Mouse (Mus musculus): ENCODE measurements around the gene Atxn7l3.

Gene Atxn7l3

DNA sequence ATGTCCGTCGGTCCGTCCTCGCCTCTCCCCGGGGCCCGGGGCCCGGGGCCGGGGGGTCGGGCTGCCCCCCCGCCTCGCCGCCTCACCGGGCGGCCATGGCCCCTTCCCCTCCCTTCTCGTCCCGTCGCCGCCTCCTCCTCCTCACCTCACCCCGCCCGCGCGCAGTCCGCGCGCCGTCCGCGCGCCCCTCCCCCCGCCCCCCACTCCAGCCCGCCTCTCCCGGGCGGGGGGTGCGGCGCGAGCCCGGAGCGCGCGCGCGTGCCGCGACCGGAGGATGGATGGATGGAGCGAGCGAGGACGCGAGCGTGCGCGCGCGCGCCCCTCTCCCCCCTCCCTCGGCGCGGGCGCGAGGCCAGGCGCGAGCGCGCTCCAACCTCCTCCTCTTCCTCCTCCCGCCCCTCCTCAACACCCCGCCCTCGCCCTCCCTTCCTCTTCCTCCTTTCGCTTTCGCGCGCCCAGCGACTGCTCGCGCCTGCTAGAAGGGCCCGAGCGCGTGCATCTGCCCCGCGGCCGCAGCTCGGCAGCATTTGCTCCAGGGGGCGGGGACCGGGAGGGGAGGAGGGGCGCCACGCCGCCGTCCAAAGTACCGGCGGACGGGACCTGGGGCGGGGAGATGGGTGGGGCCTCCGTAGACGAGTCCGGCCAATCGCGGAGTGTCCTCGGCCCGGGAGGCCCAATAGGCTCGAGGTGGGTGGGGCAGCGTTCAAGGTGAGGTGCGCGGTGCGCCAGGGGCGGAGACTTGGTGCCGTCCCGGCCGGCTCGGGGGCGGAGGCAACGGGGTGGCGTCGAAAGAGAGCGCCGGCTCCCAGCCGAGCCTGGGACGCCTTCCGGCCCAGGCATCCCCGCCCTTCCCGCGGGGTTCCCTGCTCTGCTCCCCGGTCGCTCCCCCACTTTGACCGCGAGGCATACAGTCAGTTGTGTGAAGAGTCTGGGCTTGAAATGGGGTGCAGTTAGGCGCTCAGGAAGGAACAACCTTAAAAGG is at the start of gene Atxn7l3:
Gene Atxn7l3 (minus strand): TSS at position 141 of the 982 bp plus-strand sequence.
- DNase-seq (ENCODE audit: extremely low read depth, insufficient read length, low spot score): peak; percentile 99

GRCm38 (mm10) chr11:102344458-102344857 is 48.0 kb upstream of the Atxn7l3 start:
- no peak for DNase-seq (ENCODE audit: extremely low read depth, insufficient read length, low spot score)

DNA sequence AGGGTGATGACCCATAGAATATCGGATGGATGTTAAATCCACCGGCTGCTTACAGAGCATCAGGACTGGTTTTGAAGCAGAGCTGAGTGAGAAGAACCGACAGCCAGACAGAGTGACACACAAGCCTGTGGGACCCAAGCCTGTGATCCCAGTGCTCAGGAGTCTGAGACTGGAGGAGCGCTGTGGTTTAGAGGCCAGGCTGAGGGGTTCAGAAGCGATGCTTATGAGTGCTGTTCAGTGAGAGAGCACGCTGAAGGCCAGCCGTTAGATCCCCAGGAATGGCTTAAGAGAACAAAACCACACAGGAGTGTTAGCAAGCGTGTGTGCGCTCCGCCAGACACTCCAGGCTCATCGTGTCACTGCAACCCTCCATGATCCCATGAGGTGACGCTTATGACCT is 46.3 kb upstream of the Atxn7l3 start:
- DNase-seq (ENCODE audit: extremely low read depth, insufficient read length, low spot score): no peak

GRCm38 (mm10) chr11:102341101-102341500 is 44.7 kb upstream of the Atxn7l3 start:
- no peak for DNase-seq (ENCODE audit: extremely low read depth, insufficient read length, low spot score)

DNA sequence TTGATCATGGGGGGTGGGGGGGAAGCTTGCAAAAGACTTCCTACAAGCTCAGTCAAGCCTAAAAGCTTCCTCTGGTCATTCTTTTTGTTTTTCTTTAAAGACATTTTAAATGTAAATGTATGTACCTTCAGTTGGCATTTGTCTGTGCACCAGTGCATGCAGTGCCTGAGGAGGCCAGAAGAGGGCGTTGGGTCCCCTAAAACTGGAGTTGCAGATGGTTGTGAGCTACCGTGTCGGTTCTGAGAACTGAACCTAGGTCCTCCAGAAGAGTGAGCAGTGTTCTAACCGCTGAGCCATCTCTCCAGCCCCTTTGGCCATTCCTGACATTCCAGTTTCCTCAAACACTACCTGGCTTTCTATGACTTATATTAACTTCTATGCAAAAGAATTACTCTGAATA is 43.2 kb upstream of the Atxn7l3 start:
- DNase-seq (ENCODE audit: extremely low read depth, insufficient read length, low spot score): no peak

DNA sequence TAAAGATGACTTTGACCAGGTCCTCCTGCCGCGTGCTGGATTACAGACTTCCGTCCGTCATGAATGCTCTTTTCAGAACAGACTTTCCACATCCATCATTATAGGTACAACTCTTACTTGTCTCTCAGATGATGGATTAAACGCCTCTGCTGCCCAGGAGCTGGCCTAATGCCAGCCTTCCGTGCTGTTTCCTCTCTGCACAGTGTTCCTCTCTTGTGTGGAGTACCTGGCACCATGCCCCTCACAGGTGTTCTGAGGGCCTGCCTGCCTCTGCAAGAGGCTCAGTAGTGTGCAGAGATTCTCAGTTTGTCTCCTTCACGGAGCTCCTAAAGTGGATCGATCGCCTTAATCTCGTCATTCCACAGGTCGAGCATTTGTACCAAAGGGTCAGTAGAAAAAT is 42.8 kb upstream of the Atxn7l3 start:
- DNase-seq (ENCODE audit: extremely low read depth, insufficient read length, low spot score): no peak

GRCm38 (mm10) chr11:102338561-102338960 is 42.1 kb upstream of the Atxn7l3 start:
- peak; percentile 87 for DNase-seq (ENCODE audit: extremely low read depth, insufficient read length, low spot score)

- DNase-seq (ENCODE audit: extremely low read depth, insufficient read length, low spot score): no peak
Measured at GRCm38 (mm10) chr11:102337921-102338320, 41.5 kb upstream of the Atxn7l3 start.

DNA sequence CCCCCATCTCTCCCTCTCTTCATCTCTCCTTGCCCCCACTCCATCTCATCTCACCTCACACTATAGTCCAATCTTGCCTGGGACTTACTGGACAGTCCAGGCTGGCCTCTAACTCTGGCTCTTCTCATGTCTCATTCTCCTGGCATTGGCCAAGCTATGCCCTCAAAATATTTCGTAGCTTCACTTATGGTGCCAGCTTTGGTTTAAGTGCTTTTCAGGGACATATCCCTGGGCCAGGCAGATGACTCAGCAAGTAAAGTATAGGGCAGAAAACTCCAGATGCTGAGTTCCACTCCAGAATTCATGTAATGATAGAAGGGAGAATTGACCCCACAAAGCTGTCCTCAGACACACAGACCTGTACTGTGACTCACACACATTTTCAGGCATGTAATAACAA is 39.8 kb upstream of the Atxn7l3 start:
- peak; percentile 61 for DNase-seq (ENCODE audit: extremely low read depth, insufficient read length, low spot score)

- DNase-seq (ENCODE audit: extremely low read depth, insufficient read length, low spot score): no peak
Measured at GRCm38 (mm10) chr11:102334973-102335700, 38.7 kb upstream of the Atxn7l3 start.

GRCm38 (mm10) chr11:102334010-102334409 is 37.6 kb upstream of the Atxn7l3 start:
- DNase-seq (ENCODE audit: extremely low read depth, insufficient read length, low spot score): no peak

DNA sequence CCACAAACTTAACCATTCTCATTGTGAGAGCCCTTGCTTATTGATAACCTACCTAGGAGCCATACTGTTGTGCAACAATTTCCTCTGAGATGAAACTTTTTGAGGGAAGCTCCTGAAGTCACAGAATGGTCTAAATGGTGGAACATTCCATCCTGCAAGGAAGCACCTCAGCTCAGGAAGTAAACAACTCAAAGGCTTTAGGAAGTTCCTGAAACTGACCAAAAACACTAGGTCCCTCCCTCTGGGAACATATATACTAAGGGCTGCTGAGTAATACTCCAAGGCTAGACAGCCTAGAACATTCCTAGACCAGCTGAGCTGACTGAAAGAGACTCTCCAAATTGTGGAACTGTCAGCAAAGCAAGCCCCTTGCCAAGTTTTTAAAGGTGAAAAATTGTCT is 36.6 kb upstream of the Atxn7l3 start:
- no peak for DNase-seq (ENCODE audit: extremely low read depth, insufficient read length, low spot score)

DNA sequence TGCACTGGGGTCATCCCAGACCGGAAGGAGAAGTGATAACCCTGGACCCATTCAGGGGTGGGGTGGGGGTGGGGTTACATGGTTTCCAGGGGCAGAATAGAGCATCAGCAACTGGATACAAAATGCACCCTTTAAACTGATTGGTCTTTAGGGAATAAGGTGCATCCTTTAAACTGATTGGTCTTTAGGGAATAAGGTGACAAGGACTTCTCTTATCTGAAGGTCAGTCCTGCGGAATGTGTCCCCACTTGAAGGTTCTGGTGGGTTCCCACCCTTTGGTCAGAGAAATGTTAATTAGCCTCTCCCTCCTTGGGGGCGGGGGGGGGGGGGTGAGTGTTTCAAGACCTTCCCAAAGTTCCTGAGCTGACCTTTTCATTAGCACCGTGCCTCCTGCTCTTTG is 35.4 kb upstream of the Atxn7l3 start:
- DNase-seq (ENCODE audit: extremely low read depth, insufficient read length, low spot score): no peak

- no peak for DNase-seq (ENCODE audit: extremely low read depth, insufficient read length, low spot score)
Measured at GRCm38 (mm10) chr11:102330039-102330438, 33.6 kb upstream of the Atxn7l3 start.

GRCm38 (mm10) chr11:102329518-102329917 is 33.1 kb upstream of the Atxn7l3 start:
- DNase-seq (ENCODE audit: extremely low read depth, insufficient read length, low spot score): no peak

DNA sequence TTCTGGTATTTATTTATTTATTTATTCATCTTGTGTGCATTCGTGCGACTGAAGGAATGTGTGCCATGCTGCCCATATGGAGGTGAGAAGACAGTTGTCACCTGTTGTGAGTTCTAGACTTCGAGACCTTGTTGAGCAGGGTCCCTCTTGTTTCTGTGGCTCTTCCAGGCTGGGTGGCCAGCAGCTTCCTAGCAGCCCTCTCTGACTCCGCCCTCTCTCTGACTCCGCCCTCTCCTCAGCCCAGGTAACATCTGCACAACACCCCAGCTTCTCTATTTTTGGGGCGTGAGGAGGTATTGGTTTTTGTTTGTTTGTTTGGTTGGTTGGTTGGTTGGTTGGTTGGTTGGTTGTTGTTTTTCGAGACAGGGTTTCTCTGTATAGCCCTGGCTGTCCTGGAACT is 31.4 kb upstream of the Atxn7l3 start:
- no peak for DNase-seq (ENCODE audit: extremely low read depth, insufficient read length, low spot score)

DNA sequence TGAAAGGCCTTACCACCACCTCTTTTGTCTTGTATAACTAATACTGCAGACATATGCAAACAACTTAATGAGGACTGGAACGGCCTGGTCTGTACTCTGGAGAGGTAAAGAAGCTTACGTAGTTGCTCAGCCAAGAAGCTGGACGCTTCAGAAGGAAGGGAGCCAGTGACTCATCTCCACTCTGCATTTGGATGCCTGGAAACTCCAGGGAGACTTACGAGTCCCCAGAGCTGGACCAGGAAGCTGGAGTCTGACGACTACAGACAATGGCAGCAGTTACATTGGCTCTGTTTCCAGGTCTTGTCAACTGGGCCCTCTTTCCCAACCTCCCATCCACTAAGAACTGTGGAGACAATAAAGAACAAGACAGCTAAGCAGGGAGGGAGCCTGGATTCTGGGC is 30.8 kb upstream of the Atxn7l3 start:
- peak; percentile 59 for DNase-seq (ENCODE audit: extremely low read depth, insufficient read length, low spot score)

GRCm38 (mm10) chr11:102323516-102323915 is 27.1 kb upstream of the Atxn7l3 start:
- no peak for DNase-seq (ENCODE audit: extremely low read depth, insufficient read length, low spot score)

GRCm38 (mm10) chr11:102321931-102322330 is 25.5 kb upstream of the Atxn7l3 start:
- DNase-seq (ENCODE audit: extremely low read depth, insufficient read length, low spot score): no peak

GRCm38 (mm10) chr11:102320686-102321005 is 24.2 kb upstream of the Atxn7l3 start:
- no peak for DNase-seq (ENCODE audit: extremely low read depth, insufficient read length, low spot score)

- DNase-seq (ENCODE audit: extremely low read depth, insufficient read length, low spot score): peak; percentile 84
Measured at GRCm38 (mm10) chr11:102319941-102320685, 23.7 kb upstream of the Atxn7l3 start.
